Mouse (Mus musculus) A20 (cell line): ENCODE measurements at regions not wholly inside any gene's neighbourhood (a gene's known extent, or its start where the extent isn't known, plus 50 kb on each side); places are given as distances from the start of the nearest gene placed in this dataset.
"Not testable (repeated sequence)": the region's sequence is repeated elsewhere in the genome, so short reads cannot be mapped to it uniquely, and the experiment has no call there.

ENCODE experiments used
- DNase-seq: peaks from one replicate; pipeline ENCODE4 v3.0.0-alpha.2; 2011; ENCODE audit warnings: low read depth, low spot score

DNA sequence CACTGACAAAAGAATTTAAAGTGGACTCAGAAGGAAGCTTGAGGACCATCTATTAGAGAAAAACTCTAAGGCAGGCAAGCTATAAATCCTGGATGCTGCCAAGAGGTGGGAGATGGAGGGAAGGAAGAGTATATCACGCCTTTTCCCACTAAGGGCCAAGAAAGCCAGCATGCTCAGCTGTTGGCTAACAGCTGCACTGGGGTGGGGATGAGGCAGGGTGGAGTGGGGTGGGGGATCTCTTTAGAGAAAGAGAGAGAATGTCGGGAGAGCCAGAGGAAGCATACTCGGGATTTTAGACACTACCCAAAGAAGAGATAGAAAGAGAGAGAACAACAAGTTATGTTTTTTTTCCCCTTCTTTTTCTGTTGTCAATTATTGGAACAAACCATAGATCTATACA lies 115.2 kb upstream of the Shb start:
- no peak for DNase-seq

DNA sequence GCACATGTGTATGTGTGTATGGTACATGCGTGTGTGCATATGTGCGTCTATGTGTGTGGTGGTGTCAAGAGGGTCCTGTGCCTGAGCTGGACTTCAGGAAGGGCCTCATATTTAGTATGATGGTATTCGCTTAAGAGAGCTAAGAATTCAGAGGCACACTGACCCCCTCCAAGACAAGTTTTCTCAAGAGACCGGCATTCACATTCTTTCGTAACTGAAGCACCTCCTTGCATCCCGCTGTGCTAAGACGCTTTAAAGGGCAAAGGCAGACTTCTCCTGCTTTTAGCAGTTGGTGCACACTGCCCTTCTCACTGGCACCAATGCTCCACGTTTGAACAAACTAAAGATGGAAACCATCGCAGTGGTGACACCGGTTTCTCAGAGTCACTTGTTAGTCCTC lies 110.3 kb upstream of the Shb start:
- no peak for DNase-seq

DNA sequence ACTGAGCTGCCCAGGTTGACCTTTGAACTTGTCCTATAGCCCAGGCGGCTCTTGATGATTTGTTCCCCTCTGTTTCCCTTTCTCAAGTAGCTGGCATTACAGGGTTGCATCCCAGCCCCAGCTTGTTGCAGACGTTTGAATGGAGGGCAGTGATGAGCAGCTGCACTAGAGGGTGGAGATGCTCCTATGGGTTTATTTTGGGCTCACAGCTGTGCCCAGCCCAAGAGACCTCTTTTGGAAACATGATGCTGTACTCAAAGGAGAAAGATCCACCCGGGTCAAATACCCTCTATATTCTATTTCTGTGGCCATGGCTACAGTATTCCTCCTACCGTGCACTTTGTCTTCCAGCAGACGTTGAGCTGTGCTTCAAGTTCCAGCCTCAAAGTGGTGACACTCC lies 109.0 kb upstream of the Shb start:
- DNase-seq: no peak

- DNase-seq: no peak
Measured at GRCm38 (mm10) chr4:45640713-45641112, 108.4 kb upstream of the Shb start.

GRCm38 (mm10) chr4:45639397-45640034 lies 107.2 kb upstream of the Shb start:
- no peak for DNase-seq

DNA sequence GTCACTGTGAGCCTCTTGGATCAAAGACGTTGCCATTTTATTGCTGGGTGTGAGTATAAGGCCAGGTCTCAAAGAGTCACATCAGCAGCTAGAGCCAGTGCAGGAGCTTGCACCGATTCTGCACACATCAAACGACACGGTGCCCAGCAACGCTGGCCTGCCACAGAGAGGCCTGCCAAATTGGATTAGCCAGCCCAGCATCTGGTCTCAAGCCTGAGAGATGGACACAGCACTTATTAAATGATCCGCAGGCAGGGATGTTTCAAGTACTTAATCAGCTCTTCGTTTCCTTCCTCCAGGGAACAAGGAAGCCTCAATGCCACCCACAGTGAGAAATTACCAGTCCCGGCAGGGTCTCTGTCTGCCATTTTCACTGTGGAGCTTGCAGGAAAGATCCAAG lies 106.1 kb upstream of the Shb start:
- DNase-seq: no peak

DNA sequence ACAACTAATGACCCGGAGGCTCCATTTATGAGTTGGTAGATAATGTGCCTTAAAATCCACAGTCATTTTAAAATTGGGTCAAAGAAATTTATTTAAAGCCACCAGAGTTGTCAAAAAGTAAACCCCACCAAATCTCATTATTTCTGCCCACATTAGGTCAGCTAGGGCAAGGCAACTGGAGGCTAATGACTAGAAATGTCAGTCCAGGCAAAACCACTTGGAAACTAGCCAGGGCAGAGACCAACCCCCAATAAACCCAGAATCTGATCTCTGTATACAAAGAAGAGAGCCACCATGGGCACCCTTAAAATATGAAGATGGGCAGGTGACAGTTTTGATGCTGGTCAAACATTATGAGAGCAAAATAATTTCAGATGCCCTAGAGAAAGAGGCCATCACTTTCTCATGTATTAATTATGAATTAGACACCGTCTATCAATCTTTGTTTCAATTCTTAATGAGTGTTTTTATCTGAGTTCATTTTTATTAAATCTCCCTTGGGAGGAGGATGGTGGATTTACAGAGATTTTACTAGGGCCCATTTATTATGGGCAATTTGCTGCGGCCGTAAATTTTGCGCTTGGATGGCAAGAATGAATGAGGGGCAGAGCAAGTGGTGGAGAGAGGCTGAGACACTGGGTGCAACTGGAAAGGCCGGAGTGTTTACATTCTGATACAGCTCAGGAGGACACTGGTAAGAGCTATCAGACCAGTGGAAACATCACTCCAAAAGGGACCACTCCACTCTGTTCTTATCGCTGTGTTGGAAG lies 99.2 kb upstream of the Shb start:
- no peak for DNase-seq

DNA sequence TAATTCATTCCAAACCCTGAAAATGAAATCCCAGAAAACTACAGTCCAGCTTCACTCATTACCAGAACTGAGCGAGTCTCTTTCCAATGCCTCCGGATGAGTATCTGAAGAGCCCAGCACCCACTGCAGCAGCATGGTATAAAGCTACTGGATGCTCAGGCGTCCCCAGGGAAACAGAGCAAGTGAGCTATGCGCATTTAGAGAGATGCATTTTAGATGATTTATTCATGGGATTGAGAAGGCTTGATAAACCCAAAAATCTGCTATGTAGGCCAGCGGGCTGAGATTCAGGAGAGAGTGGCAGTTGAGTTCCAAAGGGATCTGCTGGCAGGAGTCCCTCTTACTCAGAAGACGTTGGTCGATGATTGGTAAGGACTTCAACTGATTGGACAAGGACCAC lies 93.4 kb upstream of the Shb start:
- no peak for DNase-seq

- peak; percentile 39 for DNase-seq
Measured at GRCm38 (mm10) chr4:45622017-45622416, 89.7 kb upstream of the Shb start.

DNA sequence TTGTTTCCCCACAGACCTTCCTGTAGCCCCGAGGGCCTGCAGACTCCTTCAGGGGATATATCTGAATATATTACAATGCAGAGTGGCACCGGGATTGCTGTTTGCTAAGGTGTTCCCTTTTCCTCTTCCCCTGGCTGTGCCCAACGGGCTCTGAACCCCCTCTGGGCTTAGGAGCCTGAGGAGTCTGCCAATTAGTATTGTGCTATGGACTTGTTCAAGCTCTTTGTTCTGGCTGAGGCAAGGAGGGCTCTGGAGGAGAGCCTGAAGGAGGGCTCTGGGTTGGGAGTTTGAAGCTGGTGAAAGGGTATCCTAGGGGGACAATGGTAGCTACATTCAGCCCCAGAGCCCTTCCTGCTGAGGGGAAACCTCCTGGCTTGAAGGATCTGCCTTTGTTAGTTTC lies 84.9 kb upstream of the Shb start:
- DNase-seq: no peak

GRCm38 (mm10) chr4:45613498-45613897 lies 81.2 kb upstream of the Shb start:
- DNase-seq: not testable (repeated sequence)

- peak; percentile 50 for DNase-seq
Measured at GRCm38 (mm10) chr4:45612132-45612531, 79.9 kb upstream of the Shb start.

DNA sequence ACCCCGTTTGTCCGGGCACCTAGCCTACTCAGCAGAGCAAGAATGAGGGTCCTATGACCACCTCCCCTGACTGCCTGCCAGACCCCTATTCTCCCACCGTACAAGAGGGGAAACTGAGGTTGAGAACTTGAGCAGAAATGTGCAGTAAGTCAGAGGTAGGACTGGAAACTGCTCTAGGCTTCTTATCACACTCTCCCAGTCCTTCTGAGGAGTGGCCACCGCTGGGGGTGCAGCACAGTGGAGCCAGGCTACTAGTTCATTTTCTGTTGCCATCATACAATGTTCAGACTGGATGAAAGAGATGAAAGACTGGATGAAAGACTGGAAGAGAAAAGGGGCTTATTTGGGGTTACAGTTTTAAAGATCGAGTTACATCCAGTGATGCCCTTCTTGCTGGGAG lies 78.7 kb upstream of the Shb start:
- DNase-seq: no peak

- DNase-seq: no peak
Measured at GRCm38 (mm10) chr4:45606578-45606977, 74.3 kb upstream of the Shb start.

DNA sequence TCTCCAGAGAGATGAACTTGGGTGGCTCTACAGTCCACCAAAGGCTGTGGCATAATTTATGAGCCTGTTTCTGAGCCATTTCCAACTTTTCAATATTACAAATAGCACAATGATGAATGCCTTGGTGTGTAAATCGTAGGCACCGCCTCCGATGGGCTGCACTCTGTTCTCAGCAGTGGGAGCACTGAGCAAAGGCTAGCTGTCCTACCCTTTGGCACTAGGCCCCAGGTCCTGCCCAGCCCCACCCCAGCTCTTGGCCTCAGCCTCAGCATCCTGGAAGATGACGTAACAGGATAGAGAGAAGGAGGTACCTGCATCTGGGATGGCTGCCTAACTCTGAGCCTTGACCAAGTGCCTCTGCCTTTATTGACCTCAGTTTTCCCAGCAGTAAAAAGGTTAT lies 73.4 kb upstream of the Shb start:
- DNase-seq: no peak

DNA sequence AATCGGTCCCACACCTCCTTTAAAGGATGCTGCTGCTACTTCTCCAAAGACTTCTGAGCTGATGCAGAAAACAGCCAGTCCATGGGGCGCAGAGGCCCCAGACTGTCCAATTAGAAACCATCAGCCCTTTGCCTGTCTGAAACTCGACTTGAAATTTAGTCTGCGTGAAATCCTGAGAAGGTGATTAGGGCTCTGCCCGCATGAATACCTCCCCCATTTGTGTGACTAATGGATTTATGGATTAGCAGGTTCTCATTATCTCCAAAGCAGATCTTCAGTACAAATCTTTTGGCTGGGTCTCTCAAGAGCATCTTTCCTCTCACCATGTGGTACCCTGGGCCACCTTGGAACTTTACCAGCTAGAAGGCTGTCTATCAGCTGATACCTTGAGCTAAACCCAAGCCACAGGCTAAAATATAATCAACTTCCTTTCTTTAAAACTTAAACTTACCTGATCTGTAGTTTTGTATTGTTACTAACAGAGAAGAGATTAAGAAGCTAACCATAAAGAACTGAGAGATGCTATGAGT lies 72.1 kb upstream of the Shb start:
- no peak for DNase-seq

- no peak for DNase-seq
Measured at GRCm38 (mm10) chr4:45600520-45600919, 68.2 kb upstream of the Shb start.

- DNase-seq: no peak
Measured at GRCm38 (mm10) chr4:45593435-45593991, 61.2 kb upstream of the Shb start.

- no peak for DNase-seq
Measured at GRCm38 (mm10) chr4:45592766-45593165, 60.5 kb upstream of the Shb start.

DNA sequence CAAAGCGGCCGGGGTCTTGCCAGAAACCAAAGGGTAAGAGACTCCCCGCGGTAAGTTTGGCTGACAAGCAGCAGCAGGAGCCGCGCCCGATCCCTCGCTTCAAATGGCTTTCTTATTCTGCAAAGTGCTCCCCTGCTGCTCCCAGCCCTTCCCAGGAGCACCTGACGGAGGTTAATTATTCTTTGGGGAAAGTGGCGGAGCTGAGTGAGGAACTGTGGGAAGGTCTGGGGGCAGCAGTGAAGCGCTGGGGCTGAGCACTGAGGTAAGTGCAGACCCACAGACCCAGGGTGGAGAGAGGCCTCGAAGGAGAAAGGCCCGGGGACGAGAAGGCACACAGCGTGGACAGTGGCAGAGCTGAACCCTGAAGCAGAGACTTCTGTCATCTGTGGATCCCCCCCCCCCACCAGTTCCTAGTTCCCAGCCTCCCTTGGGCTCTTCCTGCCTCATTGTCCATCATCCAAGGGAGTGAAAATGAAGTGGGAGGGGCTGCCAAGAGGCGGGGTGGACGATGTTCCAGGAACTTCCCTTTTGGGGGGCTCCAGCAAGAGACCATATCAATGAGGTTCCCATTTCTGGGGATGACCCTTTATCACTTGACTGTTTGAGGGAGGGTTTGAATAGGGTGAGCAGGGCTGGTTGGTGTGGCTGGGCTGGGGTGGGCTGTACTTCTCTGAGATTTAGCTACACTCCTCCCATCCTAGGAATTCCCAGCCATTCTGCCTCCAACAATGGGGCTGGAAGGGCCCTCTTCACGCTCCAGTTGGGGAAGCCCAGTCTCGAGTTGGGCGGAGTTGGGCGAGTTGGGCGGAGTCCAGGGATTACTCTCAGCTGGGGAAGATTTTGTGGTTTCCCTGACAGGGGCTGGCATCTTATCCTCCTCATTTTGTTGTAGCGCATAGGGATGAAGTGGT lies 59.4 kb upstream of the Shb start:
- no peak for DNase-seq

- no peak for DNase-seq
Measured at GRCm38 (mm10) chr4:45590836-45591235, 58.6 kb upstream of the Shb start.

- DNase-seq: no peak
Measured at GRCm38 (mm10) chr4:45588322-45588721, 56.1 kb upstream of the Shb start.
